ENCODE assay signal across 9 mouse cellular contexts in the genomic region with DNA sequence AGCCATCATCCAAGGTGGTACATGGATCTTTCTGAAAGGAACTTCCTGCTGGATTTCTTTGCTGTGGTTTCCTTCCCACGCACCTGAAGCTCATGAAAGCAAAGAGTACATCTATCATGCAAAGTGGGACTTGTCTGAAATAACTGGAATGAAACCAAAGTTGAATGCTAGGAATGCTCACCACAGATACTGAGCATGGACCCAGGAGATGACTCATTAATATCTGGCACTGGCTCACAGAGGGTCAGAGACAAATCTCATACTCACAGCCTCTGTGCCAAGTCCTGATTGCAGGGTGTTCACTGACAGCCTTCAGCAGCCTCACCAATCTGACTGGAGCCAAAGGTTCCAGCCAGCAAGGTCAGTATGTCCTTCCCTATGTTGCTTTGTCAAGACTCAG.
A peak's percentile ranks its signal among the peaks of the same experiment; 100 is the strongest.
DNase-seq lines count a peak whose midpoint lies in the region; ATAC-seq and TF ChIP-seq lines count a peak whose summit lies in the region.
"Had no signal": no experiment of that assay in that cellular context is flagged by ENCODE, and none has a peak within 500 bp of the region (broad histone marks: within the 10 kb centered on the region; RNA-seq: fewer than 3 reads in every experiment).

No protein-coding gene starts in this region.

- no peak for ATAC-seq in kidney, embryonic 14.5 days (ENCODE audit: low FRiP score, low TSS enrichment)
- ATAC-seq in heart, postnatal 0 days (ENCODE audit: insufficient read depth, low read depth) = peak; percentile 98

- WGBS in kidney, adult 2 months = 64% methylated on average over 1 of the region's 1 CpGs
- 68% methylated on average over 1 of the region's 1 CpGs for WGBS in kidney, embryonic 14.5 days
- 28% methylated on average over 1 of the region's 1 CpGs for WGBS in heart, postnatal 0 days

- TF ChIP-seq POLR2A in kidney, adult 2 months (IDR thresholded peaks at IDR 0.05; ENCODE audit: low read depth, low read length) = no peak
- no peak for TF ChIP-seq POLR2A in embryonic fibroblast, embryonic 13.5 days (IDR thresholded peaks at IDR 0.05; ENCODE audit: low read depth, low read length)

- H3K36me3 ChIP-seq in kidney, adult 2 months (ENCODE audit: control insufficient read depth, insufficient read depth, low read length) = no peaks in the 10 kb centered on the region
- no peaks in the 10 kb centered on the region for H3K36me3 ChIP-seq in kidney, embryonic 14.5 days (ENCODE audit: control insufficient read depth, insufficient read depth, low read length)
- H3K36me3 ChIP-seq in heart, postnatal 0 days (replicated peaks; ENCODE audit: control insufficient read depth, insufficient read depth, low read length) = no peaks in the 10 kb centered on the region
- H3K36me3 ChIP-seq: liver, embryonic 13.5 days had no signal

- peak; percentile 98 for TF ChIP-seq EP300 in heart, postnatal 0 days (IDR thresholded peaks at IDR 0.05; ENCODE audit: low read depth)

- no peak overlapping the region for H3K4me3 ChIP-seq in kidney, adult 2 months (ENCODE audit: insufficient read depth, low read depth, low read length)
- H3K4me3 ChIP-seq in kidney, embryonic 14.5 days (ENCODE audit: low read length) = no peak overlapping the region
- H3K4me3 ChIP-seq in embryonic fibroblast, embryonic 13.5 days (ENCODE audit: insufficient read depth, low read length) = no peak overlapping the region
- H3K4me3 ChIP-seq in heart, postnatal 0 days (ENCODE audit: low read depth, low read length) = no peak overlapping the region
- H3K4me3 ChIP-seq: liver, embryonic 13.5 days had no signal

- DNase-seq in kidney, adult 2 months = peak; percentile 41
- DNase-seq in heart, postnatal 0 days (ENCODE audit: low spot score) = peak; percentile 89
- DNase-seq in ovary, postnatal 14 days (ENCODE audit: low spot score) = peak; percentile 6
- no peak for DNase-seq in spleen, postnatal 14 days (ENCODE audit: low spot score in 2 of 2)
- DNase-seq in thymus, postnatal 10 days (ENCODE audit: low spot score in 2 of 2) = no peak
- no peak for DNase-seq in frontal cortex, postnatal 36 days (ENCODE audit: low spot score in 2 of 2)
- DNase-seq: liver, embryonic 13.5 days had no signal

- H3K4me2 ChIP-seq in kidney, embryonic 14.5 days (replicated peaks; ENCODE audit: low read depth, low read length) = no peak overlapping the region
- no peak overlapping the region for H3K4me2 ChIP-seq in heart, postnatal 0 days (ENCODE audit: low read depth, low read length)
- H3K4me2 ChIP-seq: liver, embryonic 13.5 days had no signal

- no peak for TF ChIP-seq CTCF in kidney, adult 2 months (conservative IDR thresholded peaks at IDR 0.05; ENCODE audit: insufficient read depth, insufficient read length, low read depth, low read length)
- TF ChIP-seq CTCF in embryonic fibroblast, embryonic 13.5 days (IDR thresholded peaks at IDR 0.05; ENCODE audit: borderline replicate concordance, insufficient read depth, low read length) = no peak
- TF ChIP-seq CTCF in heart, postnatal 0 days (IDR thresholded peaks at IDR 0.05; ENCODE audit: low read depth) = no peak

- H3K4me1 ChIP-seq in kidney, adult 2 months (ENCODE audit: control insufficient read depth, insufficient read depth, low read length) = peaks cover 9% of the 10 kb centered on the region
- H3K4me1 ChIP-seq in kidney, embryonic 14.5 days (ENCODE audit: control insufficient read depth, insufficient read depth, low read length) = no peaks in the 10 kb centered on the region
- peaks cover 10% of the 10 kb centered on the region for H3K4me1 ChIP-seq in embryonic fibroblast, embryonic 13.5 days (ENCODE audit: control insufficient read depth, insufficient read depth, low read length)
- H3K4me1 ChIP-seq in heart, postnatal 0 days (ENCODE audit: control insufficient read depth, insufficient read depth) = peaks cover 13% of the 10 kb centered on the region
- H3K4me1 ChIP-seq: liver, embryonic 13.5 days had no signal

- 0 out of 2 replicates have a peak overlapping the region, but pooled peaks have one; percentile 41 for H3K27ac ChIP-seq in kidney, adult 2 months (ENCODE audit: insufficient read depth, low read depth, low read length)
- H3K27ac ChIP-seq in kidney, embryonic 14.5 days (ENCODE audit: low read depth, low read length) = no peak overlapping the region
- H3K27ac ChIP-seq in embryonic fibroblast, embryonic 13.5 days (ENCODE audit: insufficient read depth, low read length) = peak overlapping the region; percentile 47; the same call in 1 of the 2 replicates
- peak overlapping the region; percentile 87 for H3K27ac ChIP-seq in heart, postnatal 0 days (ENCODE audit: low read depth)
- H3K27ac ChIP-seq: liver, embryonic 13.5 days had no signal

- no peak overlapping the region for H3K9ac ChIP-seq in kidney, embryonic 14.5 days (ENCODE audit: low read depth, low read length)
- no peak overlapping the region for H3K9ac ChIP-seq in heart, postnatal 0 days (replicated peaks; ENCODE audit: low read depth, low read length)
- H3K9ac ChIP-seq: liver, embryonic 13.5 days had no signal

- no peaks in the 10 kb centered on the region for H3K9me3 ChIP-seq in kidney, embryonic 14.5 days (ENCODE audit: control insufficient read depth, low read length)
- H3K9me3 ChIP-seq in heart, postnatal 0 days (replicated peaks; ENCODE audit: control insufficient read depth, low read length) = no peaks in the 10 kb centered on the region
- H3K9me3 ChIP-seq: liver, embryonic 13.5 days had no signal

- no peaks in the 10 kb centered on the region for H3K27me3 ChIP-seq in kidney, adult 2 months (replicated peaks; ENCODE audit: control insufficient read depth, insufficient read depth, low read length)
- no peaks in the 10 kb centered on the region for H3K27me3 ChIP-seq in kidney, embryonic 14.5 days (ENCODE audit: control insufficient read depth, insufficient read depth, low read length)
- H3K27me3 ChIP-seq in heart, postnatal 0 days (ENCODE audit: control insufficient read depth, insufficient read depth, low read length) = no peaks in the 10 kb centered on the region
- H3K27me3 ChIP-seq: liver, embryonic 13.5 days had no signal

Comparison
In these comparisons a context has a peak if more than half of its experiments do, and no peak if none do; other contexts are left out.
1. DNase-seq: peak in kidney, adult 2 months (single experiment), heart, postnatal 0 days (single experiment) and ovary, postnatal 14 days (single experiment); none in spleen, postnatal 14 days (0 of 2), thymus, postnatal 10 days (0 of 2) and frontal cortex, postnatal 36 days (0 of 2).